Mouse (Mus musculus): ENCODE measurements around the gene Nip7.
"Not testable (repeated sequence)": the region's sequence is repeated elsewhere in the genome, so short reads cannot be mapped to it uniquely, and the experiment has no call there.

The Nip7 gene

GRCm38 (mm10) chr8:107056076-107056972, at the start of gene Nip7, which contains the start of gene Cog8:
TSS of gene Nip7 (plus strand) at chr8:107056877.
TSS of gene Cog8 (minus strand) at chr8:107056689.
- peak; percentile 97 for DNase-seq (ENCODE audit: low read depth)

GRCm38 (mm10) chr8:107007795-107008194, 48.9 kb upstream of the Nip7 start:
- DNase-seq (ENCODE audit: low read depth): no peak

GRCm38 (mm10) chr8:107012666-107013065, 44.0 kb upstream of the Nip7 start:
- no peak for DNase-seq (ENCODE audit: low read depth)

- no peak for DNase-seq (ENCODE audit: low read depth)
These were observed 41.8 kb upstream of the Nip7 start for GRCm38 (mm10) chr8:107014915-107015314.

GRCm38 (mm10) chr8:107023479-107023878, 33.2 kb upstream of the Nip7 start:
- DNase-seq (ENCODE audit: low read depth): peak; percentile 68

- no peak for DNase-seq (ENCODE audit: low read depth)
These were observed 27.4 kb upstream of the Nip7 start for GRCm38 (mm10) chr8:107029310-107029709.

GRCm38 (mm10) chr8:107030058-107030457, 26.6 kb upstream of the Nip7 start:
- peak; percentile 79 for DNase-seq (ENCODE audit: low read depth)

GRCm38 (mm10) chr8:107030650-107031576, 25.8 kb upstream of the Nip7 start, which contains the start of gene Vps4a:
TSS of gene Vps4a (plus strand) at chr8:107031222.
- DNase-seq (ENCODE audit: low read depth): peak; percentile 90

- DNase-seq (ENCODE audit: low read depth): peak; percentile 13
These were observed 25.0 kb upstream of the Nip7 start for GRCm38 (mm10) chr8:107031577-107032090.

GRCm38 (mm10) chr8:107033609-107034008, 23.1 kb upstream of the Nip7 start:
- DNase-seq (ENCODE audit: low read depth): not testable (repeated sequence)

GRCm38 (mm10) chr8:107035641-107036040, 21.0 kb upstream of the Nip7 start:
- no peak for DNase-seq (ENCODE audit: low read depth)

- DNase-seq (ENCODE audit: low read depth): peak; percentile 87
These were observed 20.1 kb upstream of the Nip7 start for GRCm38 (mm10) chr8:107036626-107037025.

GRCm38 (mm10) chr8:107040632-107041031, 16.0 kb upstream of the Nip7 start:
- DNase-seq (ENCODE audit: low read depth): no peak

- no peak for DNase-seq (ENCODE audit: low read depth)
These were observed 11.2 kb upstream of the Nip7 start for GRCm38 (mm10) chr8:107045478-107045877.

- DNase-seq (ENCODE audit: low read depth): peak; percentile 47
These were observed 9.7 kb upstream of the Nip7 start for GRCm38 (mm10) chr8:107046976-107047375.

- DNase-seq (ENCODE audit: low read depth): peak; percentile 82
These were observed 8.4 kb upstream of the Nip7 start, which contains the start of gene Pdf for GRCm38 (mm10) chr8:107048061-107048941. TSS of gene Pdf (minus strand) at chr8:107048614.

GRCm38 (mm10) chr8:107049480-107049879, 7.2 kb upstream of the Nip7 start:
- peak; percentile 22 for DNase-seq (ENCODE audit: low read depth)

- no peak for DNase-seq (ENCODE audit: low read depth)
These were observed 4.6 kb upstream of the Nip7 start for GRCm38 (mm10) chr8:107052046-107052445.

GRCm38 (mm10) chr8:107056973-107057369, 294 bp downstream of the Nip7 start:
- no peak for DNase-seq (ENCODE audit: low read depth)

- DNase-seq (ENCODE audit: low read depth): no peak
These were observed 5.9 kb downstream of the Nip7 start for GRCm38 (mm10) chr8:107062613-107063012.
